Mouse (Mus musculus): ENCODE data around the gene Gm49336.

The Gm49336 gene

GRCm38 (mm10) chr14:60251281-60252003 is at the start of gene Gm49336, which contains the start of gene Nupl1:
Gene Gm49336, minus strand, starts transcription at chr14:60251507.
Gene Nupl1, minus strand, starts transcription at chr14:60251431.
- POLR2A ChIA-PET: interaction anchor here in 3 of 4 experiments (0.6 to 5.9 kb wide), 14 partner anchors 10 to 36 kb away, joined by 3 to 62 read pairs (median 6); partner anchors contain the start of gene Mtmr6 (in 3 of the 3)
- CTCF ChIA-PET: interaction anchor here in 3 of 4 experiments (0.6 to 2.0 kb wide), 2 partner anchors 13 to 483 kb away, joined by 5 to 9 read pairs (median 7); partner anchors contain the start of gene Mtmr6 (in 2 of the 3)

- ChIA-PET CTCF (interaction anchor here in 3 of 4 experiments (0.8 to 1.9 kb wide), 3 partner anchors 36 to 151 kb away, joined by 3 to 4 read pairs (median 3); partner anchors contain the start of gene Mtmr6 (in 2 of the 3)), POLR2A (no interaction called here)
Measured at GRCm38 (mm10) chr14:60301024-60301423, 49.7 kb upstream of the Gm49336 start.

GRCm38 (mm10) chr14:60300224-60300991 is 49.1 kb upstream of the Gm49336 start:
- ChIA-PET CTCF (interaction anchor here in 3 of 4 experiments (0.6 to 1.9 kb wide), 4 partner anchors 36 to 152 kb away, joined by 3 to 4 read pairs (median 3); partner anchors contain the start of gene Mtmr6 (in 2 of the 3)), POLR2A (interaction anchor here in 1 of 4 experiments (0.7 to 1.3 kb wide), 2 partner anchors 15 to 174 kb away, joined by 3 read pairs; no protein-coding TSS in a partner anchor)

GRCm38 (mm10) chr14:60295531-60295930 is 44.2 kb upstream of the Gm49336 start:
- CTCF ChIA-PET: no interaction called here
- POLR2A ChIA-PET: no interaction called here

- ChIA-PET POLR2A (no interaction called here), CTCF (no interaction called here)
Measured at GRCm38 (mm10) chr14:60290363-60290762, 39.1 kb upstream of the Gm49336 start.

- ChIA-PET POLR2A (no interaction called here), CTCF (no interaction called here)
Measured at GRCm38 (mm10) chr14:60286194-60286863, 35.0 kb upstream of the Gm49336 start.

- POLR2A ChIA-PET: interaction anchor here in 1 of 4 experiments (0.7 kb wide), 1 partner anchor 135 kb away, joined by 3 read pairs; no protein-coding TSS in a partner anchor
Measured at GRCm38 (mm10) chr14:60275301-60276276, 24.3 kb upstream of the Gm49336 start.

GRCm38 (mm10) chr14:60273346-60273745 is 22.0 kb upstream of the Gm49336 start:
- ChIA-PET POLR2A (interaction anchor here in 2 of 4 experiments (1.7 to 1.8 kb wide), 2 partner anchors 8 kb away, joined by 7 to 9 read pairs; partner anchors contain the start of gene Mtmr6 (in 2 of the 2)), CTCF (interaction anchor here in 1 of 4 experiments (1.5 kb wide), 1 partner anchor 9 kb away, joined by 6 read pairs; the partner anchor contains the start of gene Mtmr6)

More at GRCm38 (mm10) chr14:60275301-60276276, 24.3 kb upstream of the Gm49336 start:
- CTCF ChIA-PET: no interaction called here

- ChIA-PET POLR2A (no interaction called here), CTCF (no interaction called here)
Measured at GRCm38 (mm10) chr14:60269333-60269732, 18.0 kb upstream of the Gm49336 start.

GRCm38 (mm10) chr14:60264990-60265876 is 13.9 kb upstream of the Gm49336 start, which contains the start of gene Mtmr6:
Gene Mtmr6, plus strand, starts transcription at chr14:60265228.
- ChIA-PET POLR2A (interaction anchor here in 3 of 4 experiments (0.7 to 4.5 kb wide), 17 partner anchors 9 to 907 kb away, joined by 3 to 62 read pairs (median 4); partner anchors contain the start of genes Gm49336 (in 3 of the 3), Nupl1 (in 3 of the 3), Cab39l (in 1 of the 3) and Setdb2 (in 1 of the 3)), CTCF (interaction anchor here (0.5 to 1.3 kb wide), 25 partner anchors 8 to 1074 kb away, joined by 3 to 15 read pairs (median 3); partner anchors contain the start of genes Gm49336 (in 2 of the 4) and Nupl1 (in 2 of the 4))

GRCm38 (mm10) chr14:60262316-60262715 is 11.0 kb upstream of the Gm49336 start:
- POLR2A ChIA-PET: interaction anchor here in 3 of 4 experiments (1.2 to 4.5 kb wide), 8 partner anchors 9 to 442 kb away, joined by 3 to 62 read pairs (median 4); partner anchors contain the start of genes Gm49336 (in 2 of the 3) and Nupl1 (in 2 of the 3)
- CTCF ChIA-PET: no interaction called here

GRCm38 (mm10) chr14:60257851-60258250 is 6.5 kb upstream of the Gm49336 start:
- CTCF ChIA-PET: no interaction called here
- POLR2A ChIA-PET: no interaction called here

- ChIA-PET CTCF (interaction anchor here in 2 of 4 experiments (1.2 to 1.3 kb wide), 2 partner anchors 8 kb away, joined by 9 to 15 read pairs; partner anchors contain the start of gene Mtmr6 (in 2 of the 2)), POLR2A (interaction anchor here (0.6 to 1.8 kb wide), 5 partner anchors 8 to 437 kb away, joined by 3 to 16 read pairs (median 3); partner anchors contain the start of gene Mtmr6 (in 3 of the 4))
Measured at GRCm38 (mm10) chr14:60257101-60257500, 5.8 kb upstream of the Gm49336 start.

- ChIA-PET POLR2A (interaction anchor here in 3 of 4 experiments (0.5 to 1.8 kb wide), 7 partner anchors 8 to 507 kb away, joined by 3 to 16 read pairs (median 3); partner anchors contain the start of gene Mtmr6 (in 3 of the 3)), CTCF (interaction anchor here (0.7 to 1.3 kb wide), 5 partner anchors 8 to 515 kb away, joined by 3 to 15 read pairs (median 3); partner anchors contain the start of gene Mtmr6 (in 4 of the 4))
Measured at GRCm38 (mm10) chr14:60256356-60256755, 5.0 kb upstream of the Gm49336 start.

- CTCF ChIA-PET: no interaction called here
- POLR2A ChIA-PET: interaction anchor here in 2 of 4 experiments (0.5 to 5.9 kb wide), 4 partner anchors 9 to 1423 kb away, joined by 3 to 62 read pairs (median 7); partner anchors contain the start of gene Mtmr6 (in 2 of the 2)
Measured at GRCm38 (mm10) chr14:60254774-60255173, 3.5 kb upstream of the Gm49336 start.

GRCm38 (mm10) chr14:60253466-60253865 is 2.2 kb upstream of the Gm49336 start:
- CTCF ChIA-PET: no interaction called here
- POLR2A ChIA-PET: interaction anchor here in 3 of 4 experiments (1.6 to 5.9 kb wide), 4 partner anchors 9 to 12 kb away, joined by 8 to 62 read pairs (median 12); partner anchors contain the start of gene Mtmr6 (in 3 of the 3)
